Mouse (Mus musculus) ovary, adult 18-20 months (tissue): ENCODE measurements around the gene Syna.

ENCODE experiments used
- DNase-seq: peaks from one replicate; pipeline ENCODE4 v3.0.0; 2022; ENCODE audit warnings: low spot score, mixed read lengths

The Syna gene

DNA sequence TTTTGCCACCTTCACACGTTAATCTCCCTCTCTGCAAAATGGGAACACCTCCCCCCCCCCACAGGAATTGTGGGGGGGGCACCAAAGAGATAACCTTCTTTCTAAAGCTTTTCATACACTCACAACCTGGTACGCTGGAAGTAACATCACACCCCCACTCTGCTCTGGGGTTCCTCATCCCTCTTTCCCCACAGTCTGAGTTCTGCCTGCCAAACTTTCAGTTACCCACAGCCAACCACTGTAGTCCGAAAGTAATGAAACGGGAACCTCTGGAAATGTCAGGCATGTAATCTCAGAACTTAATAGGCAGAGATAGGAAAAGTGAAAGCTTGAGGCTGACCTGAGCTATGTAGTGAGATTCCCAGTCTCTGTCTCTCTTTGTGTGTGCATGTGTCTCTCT is 7.5 kb upstream of the Syna start:
- no peak for DNase-seq

DNA sequence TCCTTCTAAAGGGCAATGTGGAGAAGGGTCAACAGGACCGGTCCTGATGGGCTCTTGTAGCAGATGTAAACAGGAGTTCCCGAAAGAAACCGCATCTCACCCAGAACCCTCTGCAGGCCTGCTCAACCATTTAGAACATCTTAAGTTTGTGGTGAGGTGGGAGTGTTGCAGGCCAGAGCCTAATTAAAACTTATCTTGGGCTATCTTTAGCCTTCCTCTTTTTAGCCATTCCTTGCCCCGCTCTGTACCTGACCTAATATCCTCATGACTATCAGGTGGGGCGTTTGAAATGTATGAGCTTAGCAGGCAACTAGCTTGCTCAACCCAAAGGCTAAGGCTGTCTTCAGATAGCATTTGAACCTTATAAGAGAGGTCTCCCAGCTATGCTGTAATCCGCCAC is 5.7 kb upstream of the Syna start:
- DNase-seq, result no peak

DNA sequence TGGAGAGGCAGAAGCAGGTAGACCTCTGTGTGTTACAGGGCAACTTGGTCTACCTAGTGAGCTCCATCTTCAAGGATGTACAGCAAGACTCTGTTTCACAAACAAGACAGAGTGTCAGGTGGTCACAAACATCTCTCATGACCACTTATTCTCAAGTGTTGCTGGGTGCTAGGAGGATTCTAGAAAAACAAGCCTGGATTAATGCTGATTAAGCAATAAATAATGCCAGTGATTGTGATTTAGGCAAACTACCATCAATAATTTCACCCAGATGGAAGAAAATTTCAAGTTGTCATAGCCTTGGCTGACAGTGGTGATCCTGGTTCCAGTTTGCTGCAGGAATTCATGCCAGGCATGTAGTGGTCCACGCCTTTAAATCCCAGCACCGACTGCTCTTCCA is 4.3 kb upstream of the Syna start:
- no peak for DNase-seq

DNA sequence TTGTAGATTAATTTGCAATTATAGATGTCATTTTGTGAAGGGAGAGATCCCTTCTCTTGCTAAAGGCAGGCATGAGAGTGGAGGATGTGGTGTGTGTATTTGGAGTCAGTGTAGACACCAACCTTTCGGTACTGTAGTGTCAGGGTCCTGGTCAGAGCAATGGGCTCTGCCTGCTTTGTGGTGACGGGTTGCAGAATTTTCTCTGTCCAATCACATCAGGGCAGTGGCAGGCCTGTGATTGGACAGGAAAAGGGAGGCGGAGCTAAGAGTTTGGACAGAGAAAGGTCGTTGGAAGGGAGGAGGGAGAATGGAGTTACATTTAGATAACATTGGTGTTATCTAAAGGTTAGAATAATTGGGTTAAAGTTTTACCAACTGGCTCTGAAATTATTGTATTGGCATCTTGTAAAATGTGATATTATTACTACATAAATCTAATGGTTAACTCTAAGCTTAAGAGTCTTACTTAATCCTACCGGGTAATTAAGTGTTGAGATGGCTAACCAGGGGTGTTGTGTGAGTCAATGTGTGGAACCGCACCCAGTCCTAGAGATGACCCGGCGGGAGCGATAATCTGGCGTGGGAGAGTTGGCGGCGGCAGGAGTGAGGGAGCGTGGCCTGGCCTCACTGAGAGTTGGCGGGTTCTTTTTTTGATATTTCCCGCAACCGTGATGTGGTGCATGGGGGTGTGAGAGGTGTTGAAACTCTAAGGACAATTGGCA is 640 bp upstream of the Syna start:
- no peak for DNase-seq

DNA sequence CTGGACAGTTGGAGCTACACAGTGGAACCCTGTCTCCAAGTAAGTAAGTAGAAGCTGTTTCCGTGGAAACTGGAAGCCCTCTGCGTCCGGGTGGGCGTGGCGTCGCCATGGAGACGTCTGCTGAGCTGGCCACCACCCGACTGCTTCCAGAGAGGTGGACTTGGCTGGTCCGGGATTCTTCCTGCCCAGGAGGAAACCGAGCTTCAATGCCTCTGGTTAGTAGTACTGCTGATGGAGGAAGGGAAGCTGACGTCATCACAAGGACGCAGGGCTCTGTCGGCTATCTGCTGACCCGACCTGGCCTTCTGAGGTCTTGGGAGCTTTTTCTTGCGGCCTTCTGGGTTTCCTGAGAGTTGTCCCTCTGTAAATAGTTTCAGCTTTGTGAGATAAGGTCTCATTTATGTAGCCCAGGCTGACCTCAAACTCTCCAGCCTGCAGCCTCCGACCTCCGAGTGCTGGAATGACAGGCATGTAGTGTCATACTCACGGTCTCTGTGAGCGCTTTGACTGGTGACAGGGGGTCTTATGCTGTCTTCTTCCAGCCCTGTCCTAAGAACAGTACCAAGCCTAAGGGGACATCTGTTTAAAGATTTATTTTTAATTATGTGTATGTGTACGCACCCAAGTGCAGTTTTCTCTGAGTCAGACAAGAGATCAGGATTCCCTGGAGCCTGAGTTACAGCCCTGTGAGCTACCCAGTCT is 4.4 kb downstream of the Syna start:
- peak; percentile 71 for DNase-seq

DNA sequence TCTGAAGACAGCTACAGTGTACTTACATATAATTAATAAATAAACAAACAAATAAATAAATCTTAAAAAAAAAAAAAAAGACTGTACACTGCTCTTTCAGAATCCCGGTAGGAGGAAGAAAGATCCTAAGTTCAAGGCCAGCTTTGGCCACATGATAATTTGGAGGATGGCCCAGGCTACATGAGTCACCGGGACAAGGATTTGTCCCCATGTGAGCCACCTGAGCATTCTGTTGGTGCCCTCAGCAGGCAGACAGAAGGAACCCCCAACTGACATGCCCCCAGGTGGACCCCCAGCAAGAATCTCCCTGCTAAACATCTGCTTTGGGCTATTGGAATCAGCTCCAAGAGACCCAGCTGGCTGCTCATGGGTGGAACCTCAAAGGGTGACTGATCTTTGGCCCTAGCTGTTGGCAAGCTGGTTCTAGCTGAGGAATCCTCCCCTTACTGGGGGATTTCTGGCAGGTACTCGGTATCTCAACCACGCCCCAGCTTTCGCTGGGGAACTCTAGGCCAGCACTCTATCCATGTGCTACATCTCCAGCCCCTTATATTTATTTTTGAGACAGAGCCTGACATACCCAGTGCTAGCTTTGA is 5.9 kb downstream of the Syna start:
- DNase-seq, result no peak

DNA sequence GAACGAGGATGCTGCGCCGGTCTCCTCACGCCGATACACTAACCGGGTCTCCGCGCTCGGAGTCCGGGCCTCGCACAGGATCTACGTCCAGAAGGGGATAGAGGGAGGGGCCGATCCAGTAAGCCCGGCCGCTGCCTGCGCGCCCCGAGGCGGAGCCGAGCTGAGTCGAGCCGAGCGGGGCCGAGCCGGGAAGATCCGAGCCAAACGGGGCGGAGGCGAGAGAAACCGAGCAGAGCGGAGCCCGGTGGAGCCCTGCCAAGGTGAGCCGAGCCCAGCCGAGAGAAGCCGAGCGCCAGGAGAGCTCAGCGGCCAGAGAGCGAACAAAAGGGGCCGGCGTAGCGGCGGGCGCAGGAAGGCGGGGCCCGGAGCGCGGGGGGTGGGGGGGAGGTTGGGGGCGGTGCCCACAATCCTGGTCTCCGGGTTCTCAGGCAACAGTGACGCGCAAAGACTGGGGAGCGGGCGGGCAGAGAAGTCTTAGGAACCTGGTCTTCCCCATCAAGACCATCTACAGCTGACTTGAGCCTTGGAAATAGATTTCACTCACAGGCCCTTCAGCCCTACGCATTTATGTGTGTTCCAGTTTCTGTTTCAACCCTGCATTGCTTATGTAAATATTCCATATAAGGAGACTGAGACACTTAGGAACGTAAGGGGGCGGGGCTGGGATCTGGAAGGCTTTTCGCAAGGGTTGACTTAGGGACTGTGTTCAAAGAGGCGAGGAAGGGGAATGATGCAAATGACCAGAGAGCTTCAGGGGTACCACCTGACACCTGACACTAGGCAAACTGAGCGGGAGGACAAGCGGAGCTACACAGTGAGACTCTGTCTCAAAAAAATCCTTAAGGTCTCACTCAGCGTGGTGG is 7.6 kb downstream of the Syna start, which contains the start of gene Clip2:
TSS of gene Clip2 (minus strand) at position 325 of the 863 bp plus-strand sequence.
- DNase-seq, result peak; percentile 97

DNA sequence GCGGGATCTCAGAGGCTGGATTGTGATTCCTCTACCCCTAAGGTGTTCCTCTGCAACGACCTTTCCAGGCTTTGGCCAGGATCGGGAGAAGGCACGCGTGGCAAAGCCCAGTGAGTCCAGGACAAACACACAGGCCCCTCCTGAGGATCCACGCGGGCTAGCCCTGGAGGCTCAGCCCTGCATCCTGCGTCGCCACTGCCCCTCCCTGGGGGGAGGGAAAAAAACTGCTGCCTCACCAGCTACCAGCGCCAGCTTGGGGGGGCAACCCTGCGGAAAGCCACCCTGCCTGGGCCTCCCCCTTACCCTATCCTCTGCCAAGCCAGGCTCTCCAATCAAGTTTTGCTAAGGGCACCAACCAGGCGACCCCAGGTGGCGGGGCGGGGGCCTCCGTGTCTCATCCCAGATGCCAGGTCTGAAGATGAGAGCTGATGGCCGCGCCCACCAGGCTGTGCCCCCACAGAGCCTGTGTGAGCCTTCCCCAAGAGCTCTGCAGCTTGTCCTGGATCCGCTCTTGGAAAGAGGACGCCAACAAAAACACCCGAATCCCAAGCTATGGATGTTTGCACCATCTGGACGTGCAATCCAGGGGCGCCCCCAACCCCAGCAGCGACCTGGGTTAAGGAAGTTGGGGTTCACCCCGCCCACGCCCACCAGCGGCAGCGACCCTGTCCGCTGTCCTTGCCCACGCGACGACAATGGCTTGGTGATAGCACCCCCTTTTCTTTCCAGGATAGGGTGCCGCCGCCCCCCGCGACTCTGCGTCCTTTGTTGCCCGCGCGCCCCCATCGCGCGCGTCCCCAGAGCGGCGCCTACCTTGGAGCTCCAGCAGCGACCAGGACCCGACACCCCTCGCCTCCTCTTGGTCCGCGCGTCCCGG is 8.5 kb downstream of the Syna start:
- peak; percentile 15 for DNase-seq

DNA sequence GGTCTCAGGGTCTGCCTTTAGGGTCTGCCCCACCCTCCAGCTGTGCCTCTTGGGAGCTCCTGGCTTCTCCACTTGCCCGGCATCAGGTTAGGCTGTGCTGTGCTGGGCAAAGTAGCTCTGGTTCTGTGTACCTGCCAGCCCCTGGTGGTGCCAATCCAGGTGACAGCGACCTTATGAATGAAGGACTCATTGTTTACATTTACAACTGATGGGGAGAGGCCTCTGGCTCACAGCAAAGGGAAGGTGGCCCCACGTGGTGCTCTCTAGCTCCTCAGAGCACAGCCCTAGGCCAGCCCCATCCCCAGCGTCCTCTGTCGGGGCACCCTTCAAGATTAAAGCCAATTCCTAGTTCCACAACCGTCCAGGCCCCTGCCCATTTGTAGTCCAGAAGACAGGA is 9.1 kb downstream of the Syna start:
- DNase-seq, result no peak

DNA sequence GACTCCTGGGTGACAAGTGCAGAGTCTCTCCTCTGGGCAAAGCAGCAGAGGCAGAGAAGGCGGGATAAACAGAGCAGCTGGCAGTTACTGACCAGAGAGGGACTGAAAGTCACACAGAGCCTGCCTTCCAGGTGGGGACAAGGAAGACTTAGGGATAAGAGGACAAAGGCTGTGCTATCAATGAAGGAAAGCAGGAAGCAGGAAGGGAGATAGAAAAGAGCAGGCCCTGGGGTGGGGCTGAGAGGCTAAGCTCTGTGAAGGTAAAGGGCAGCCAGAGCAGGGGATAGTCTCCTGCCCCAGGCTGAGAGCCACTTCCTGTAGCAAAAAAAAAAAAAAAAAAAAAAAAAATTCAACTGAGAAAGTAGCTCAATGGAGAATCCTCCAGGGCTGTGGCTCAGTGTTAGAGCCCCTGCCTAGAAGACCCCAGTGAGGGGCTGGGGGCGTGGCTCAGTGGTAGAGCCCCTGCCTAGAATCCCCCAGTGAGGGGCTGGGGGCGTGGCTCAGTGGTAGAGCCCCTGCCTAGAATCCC is 10.3 kb downstream of the Syna start:
- no peak for DNase-seq

DNA sequence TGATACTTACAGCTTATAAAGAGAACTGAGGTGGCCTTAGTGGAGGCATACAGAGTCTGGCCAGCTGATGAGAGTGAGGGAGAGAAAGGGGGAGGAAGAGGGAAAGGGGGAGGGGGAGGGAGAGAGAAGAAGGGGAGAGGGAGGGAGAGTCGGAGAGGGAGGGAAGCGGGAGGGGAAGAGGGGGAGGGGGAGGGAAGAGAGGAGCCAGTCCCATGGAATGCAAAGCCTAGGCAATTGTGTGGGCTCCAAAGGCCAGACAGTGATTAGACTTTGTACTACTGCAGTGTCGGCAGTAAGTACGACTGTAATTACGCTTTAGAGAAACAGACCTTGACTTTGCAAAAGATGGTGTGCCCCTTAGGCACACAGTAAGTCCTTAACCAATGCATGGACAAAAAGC is 11.7 kb downstream of the Syna start:
- no peak for DNase-seq

DNA sequence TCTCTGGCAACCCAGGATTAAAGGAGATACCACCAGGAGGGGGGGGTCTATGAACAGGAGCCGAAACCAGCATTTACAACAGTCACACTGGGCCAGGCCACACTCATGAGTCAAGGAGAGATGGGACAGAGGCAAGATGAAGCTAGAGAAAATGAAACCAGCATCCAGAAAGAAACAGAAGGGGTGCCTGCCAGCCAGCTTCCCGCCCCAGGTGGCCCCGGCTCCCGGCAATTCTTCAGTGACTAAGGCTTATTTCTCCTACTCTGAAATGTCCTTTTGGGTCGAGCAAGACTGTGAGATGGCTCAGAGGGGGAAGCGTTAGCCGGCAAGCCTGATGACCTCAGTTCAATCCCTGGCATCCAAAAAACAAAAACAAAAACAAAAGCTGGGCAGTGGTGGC is 13.2 kb downstream of the Syna start:
- DNase-seq, result no peak

DNA sequence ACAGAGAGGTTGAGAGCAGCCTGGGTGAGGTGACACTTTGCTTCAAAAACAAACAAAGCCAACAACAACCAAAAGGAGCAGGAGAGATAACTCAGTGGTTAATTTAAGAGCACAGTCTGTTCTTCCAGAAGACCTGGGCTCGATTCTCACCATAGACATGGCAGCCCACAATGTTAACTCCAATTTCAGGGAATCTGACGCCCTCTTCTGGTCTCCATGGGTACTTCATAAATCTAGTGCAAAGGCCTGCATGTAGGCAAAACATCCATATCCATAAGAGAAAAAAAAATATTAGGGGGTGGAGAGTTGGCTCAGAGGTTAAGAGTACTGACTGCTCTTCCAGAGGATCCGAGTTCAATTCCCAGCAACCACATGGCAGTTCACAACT is 14.7 kb downstream of the Syna start:
- DNase-seq, result no peak

DNA sequence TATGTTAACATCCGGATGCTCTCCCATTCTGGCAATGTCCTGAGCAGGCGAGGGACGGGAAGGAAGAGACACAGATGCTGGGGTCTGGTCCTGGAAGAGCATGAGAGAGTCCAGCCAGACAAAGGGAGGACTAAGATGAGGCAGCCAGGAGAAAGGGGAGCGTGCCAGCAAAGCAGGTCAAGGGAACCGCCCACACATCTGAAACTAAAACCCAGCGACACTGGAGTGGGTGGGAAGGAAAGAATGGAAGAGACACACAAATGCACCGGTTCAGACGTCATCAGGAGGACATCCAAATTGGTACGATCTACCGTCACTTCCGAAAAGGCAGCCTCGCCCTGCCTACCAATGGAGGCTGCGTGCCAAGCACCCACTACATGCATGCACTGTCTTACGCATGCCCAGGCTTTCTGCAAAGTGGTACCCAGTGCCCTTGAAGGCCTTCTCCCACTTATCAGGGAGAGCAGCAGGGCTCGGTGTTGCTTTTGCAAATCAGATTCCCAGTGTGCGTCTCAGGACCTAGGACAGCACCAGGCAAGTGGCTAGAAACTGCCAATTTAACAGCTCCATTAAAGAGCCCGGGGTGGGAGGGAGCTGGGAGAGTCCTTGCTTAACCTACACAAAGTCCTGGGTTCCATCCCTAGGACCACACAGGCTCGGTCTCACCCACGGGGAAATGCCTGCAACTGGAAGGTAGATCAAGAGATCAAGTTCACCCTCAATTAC is 15.3 kb downstream of the Syna start:
- DNase-seq, result no peak

DNA sequence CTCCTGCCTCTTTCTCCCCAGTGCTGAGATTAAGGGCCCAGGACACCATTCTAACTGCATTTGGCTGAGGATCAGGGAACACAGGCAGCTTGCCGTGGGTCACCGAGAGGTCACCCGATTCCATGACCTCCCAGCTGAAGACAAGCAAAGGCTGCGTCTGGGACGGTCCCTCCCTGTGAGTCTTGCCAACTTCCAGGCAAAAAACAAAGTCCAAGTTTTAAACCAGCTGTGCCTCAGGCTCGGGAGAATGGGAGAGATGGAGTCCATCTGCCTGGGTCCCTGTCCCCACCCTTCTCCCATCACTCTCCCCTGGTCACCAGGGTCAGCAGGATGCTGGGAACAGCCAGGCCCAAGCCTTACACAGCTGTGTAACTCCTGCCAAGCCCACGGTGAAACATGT is 18.3 kb downstream of the Syna start:
- DNase-seq, result peak; percentile 32

DNA sequence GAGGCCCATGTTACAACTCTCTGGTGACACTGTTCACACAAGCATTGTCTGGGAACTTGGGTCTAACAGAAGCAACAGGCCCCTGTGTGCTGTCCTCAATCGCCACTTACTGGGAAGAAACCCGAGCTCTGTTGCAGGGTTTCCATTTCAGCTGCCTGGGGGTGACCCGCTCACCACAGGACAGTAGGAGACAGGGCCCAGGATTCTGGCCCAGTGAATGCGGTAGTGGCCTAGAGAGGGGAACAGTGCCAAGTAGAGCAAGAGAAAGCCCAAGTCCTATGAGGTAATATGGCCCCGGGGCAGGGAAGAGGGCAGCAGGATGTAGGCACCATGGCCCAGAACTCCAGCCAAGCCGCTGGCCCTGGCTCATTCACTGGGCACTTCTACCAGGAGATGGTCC is 19.1 kb downstream of the Syna start:
- no peak for DNase-seq

DNA sequence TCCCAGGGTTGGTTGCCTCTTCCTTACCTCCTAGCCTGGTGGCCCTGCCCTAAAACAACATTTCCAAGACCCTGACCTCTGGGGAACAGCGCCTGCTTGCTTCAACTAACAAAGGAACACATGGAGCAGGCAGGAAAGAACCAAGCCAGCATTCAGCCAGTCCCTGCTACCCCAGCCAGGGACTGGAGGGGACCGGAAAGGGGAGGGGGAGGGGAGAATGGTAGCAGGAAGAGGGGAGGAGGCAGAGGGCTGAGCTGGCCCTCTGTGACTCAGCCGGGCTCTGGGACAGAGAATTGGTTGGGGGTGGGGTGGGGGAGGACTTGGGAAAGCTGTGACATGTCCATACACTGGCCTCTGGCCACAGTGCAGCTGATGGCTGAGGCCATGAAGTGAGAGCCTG is 20.1 kb downstream of the Syna start:
- peak; percentile 25 for DNase-seq

DNA sequence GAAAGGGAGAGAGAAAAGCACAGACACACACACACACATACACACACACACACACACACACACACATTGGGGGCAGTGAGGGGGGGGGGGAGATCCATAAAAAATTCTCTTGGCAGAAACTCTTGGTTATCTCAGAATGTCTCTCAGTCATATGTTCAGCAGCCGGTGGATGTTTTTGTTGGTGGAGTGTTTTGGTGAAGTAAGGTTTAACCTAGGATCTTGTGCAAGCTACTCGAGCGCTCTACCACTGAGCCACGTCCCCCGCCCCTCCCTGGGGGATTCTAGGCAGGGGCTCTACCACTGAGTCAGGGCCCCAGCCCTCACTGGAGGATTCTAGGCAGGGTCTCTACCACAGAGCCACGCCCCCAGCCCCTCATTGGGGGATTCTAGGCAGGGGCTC is 23.9 kb downstream of the Syna start:
- no peak for DNase-seq

DNA sequence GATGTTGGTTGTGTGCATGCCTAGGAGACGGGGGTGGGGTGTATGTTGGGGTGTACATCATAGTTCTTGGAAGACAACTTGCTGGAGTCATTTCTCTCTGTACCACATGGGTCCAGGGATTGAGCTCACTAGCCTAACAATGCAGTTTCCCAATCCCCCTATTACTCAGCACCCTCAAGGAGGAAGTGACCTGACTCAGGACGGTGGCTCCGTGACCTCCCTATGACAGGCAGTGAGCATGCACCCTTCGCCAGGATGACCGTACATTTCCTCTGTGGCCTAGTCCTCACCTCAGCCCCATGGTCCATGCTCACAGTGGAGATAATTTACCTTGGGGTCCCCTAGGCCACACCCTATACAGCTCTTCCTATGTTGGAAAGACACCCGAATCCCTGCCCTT is 27.6 kb downstream of the Syna start:
- DNase-seq, result no peak

DNA sequence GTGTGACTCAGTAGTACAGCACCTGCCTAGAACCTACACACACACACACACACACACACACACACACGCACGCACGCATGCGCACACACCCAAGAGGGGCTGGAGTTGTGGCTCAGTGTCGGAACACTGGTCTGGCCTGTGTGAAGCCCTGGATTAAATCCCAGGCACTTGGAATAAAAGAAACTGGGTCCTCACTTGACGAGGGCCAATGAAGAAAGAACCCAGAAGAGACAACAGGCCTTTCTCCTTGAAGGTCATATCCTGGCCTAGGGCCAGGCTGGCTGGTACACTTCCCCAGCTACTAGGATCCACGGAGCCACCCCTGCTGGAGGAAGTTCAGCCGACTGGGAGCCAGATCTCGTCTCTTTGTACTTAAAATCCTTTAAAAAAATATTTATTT is 28.4 kb downstream of the Syna start:
- no peak for DNase-seq

DNA sequence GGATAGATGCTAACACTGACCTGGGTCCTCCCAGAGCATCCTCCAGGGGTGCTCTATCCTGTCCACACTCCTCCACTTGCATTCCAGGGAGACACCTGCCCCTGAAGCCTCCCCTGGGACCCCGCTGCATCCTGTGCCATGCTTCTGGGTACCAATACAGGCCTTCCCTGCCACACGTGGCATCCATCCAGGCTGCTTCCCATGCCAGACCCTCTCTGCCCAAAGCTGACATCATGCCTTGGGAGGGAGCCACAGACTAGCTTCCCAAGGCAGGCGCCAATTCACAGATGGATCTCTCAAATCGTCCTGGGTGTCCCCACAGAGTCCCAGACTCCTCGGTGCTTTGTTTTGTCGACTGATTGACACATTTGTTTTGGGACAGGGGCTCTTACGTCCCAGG is 29.1 kb downstream of the Syna start:
- no peak for DNase-seq
